Mouse (Mus musculus): Measurements from ENCODE around the gene Jade3. TPM values are rescaled to one million over a fixed set of nuclear protein-coding genes. Genes with fewer than 3 reads are reported as not detected.

Jade3 gene
- 4.8 to 5.4 TPM (median 5.0 TPM) in 4 replicates for total RNA-seq (2023; ENCODE audit: inconsistent age)

GRCm38 (mm10) chrX:20425140-20425838, at the start of gene Jade3:
Gene Jade3, plus strand, starts transcription at chrX:20425688.

GRCm38 (mm10) chrX:20549532-20549931, 124.0 kb downstream of the Jade3 start, which contains the start of gene Rgn:
Gene Rgn, plus strand, starts transcription at chrX:20549787.

Other genes with a start within 250 kb of the Jade3 start
- 75.5 to 91.2 TPM (median 81.3 TPM) in 4 replicates for gene Slc9a7, start 133.9 kb upstream of the Jade3 start, total RNA-seq (2023; ENCODE audit: inconsistent age)
- gene Rp2, start 61.2 kb upstream of the Jade3 start, total RNA-seq (2023; ENCODE audit: inconsistent age) = 36.8 to 38.6 TPM (median 37.6 TPM) in 4 replicates
- not detected in 4 replicates for gene Rgn, start 124.1 kb downstream of the Jade3 start, total RNA-seq (2023; ENCODE audit: inconsistent age)
- 48.1 to 59.9 TPM (median 52.3 TPM) in 4 replicates for gene Rbm10, start 191.8 kb downstream of the Jade3 start, total RNA-seq (2023; ENCODE audit: inconsistent age)
- 119 to 130 TPM (median 127 TPM) in 4 replicates for gene Ndufb11, start 191.9 kb downstream of the Jade3 start, total RNA-seq (2023; ENCODE audit: inconsistent age)
- gene Uba1, start 232.6 kb downstream of the Jade3 start, total RNA-seq (2023; ENCODE audit: inconsistent age) = 216 to 250 TPM (median 248 TPM) in 4 replicates

Measured in B cell, adult (primary cell).